Mouse (Mus musculus) T-helper 2 cell (primary cell): Measurements from ENCODE around the gene Lce1a1.
"Not testable (repeated sequence)": the region's sequence is repeated elsewhere in the genome, so short reads cannot be mapped to it uniquely, and the experiment has no call there.

Experiments
- in situ Hi-C: fragments of 300-600 bp; cut with MboI, MseI; formaldehyde crosslinking; loops from one replicate; pipeline ENCODE4 v1.15.1; 2025; ENCODE audit warnings: high pct_unique_total_duplicates

The Lce1a1 gene

GRCm38 (mm10) chr3:92648207-92648606 is at the start of gene Lce1a1:
Lce1a1 (minus strand) TSS chr3:92648307.
- in situ Hi-C loops, result no loop called here

- in situ Hi-C loops, result no loop called here
Observed at GRCm38 (mm10) chr3:92694613-92695012, 46.5 kb upstream of the Lce1a1 start.

DNA sequence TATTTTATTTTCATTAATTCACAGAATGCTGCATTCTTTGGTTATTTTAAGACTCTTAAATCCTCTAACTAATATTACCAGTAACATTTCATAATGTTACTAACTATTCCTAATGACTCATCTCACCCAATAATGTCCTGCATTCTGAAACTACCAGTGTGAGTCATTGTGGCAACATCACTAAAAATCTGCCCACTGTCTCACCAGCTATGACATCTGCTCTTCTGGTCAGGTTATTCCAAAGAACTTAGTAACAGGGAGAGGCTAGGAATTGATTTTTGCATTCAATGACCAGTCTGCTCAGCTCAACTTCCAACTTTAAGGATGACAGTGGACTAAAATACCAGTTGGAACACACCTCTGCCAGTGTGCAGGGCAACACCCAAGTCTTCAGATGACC is 43.6 kb upstream of the Lce1a1 start:
- in situ Hi-C loops, result no loop called here

GRCm38 (mm10) chr3:92689154-92689553 is 41.0 kb upstream of the Lce1a1 start:
- in situ Hi-C loops, result not testable (repeated sequence)

DNA sequence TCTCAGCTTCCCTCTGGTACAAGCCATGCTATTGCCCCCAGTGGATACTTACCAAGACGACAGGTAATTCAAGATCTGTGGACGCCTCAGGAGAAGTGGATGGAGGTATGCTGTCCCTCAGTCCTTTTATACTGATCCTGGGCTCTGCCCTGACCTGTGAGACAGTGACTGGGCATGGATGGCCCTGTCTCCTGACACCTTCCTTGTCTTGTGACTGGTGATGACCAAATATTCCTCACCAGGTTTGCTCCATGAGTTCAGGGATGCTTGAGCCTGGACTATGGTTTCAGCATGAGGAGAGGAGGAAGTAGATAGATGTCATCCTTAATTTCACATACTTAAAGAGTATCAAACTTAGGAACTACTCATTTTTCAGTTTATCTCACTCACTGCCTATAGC is 39.0 kb upstream of the Lce1a1 start, which contains the start of gene Lce1d:
Gene Lce1d (minus strand): TSS at position 101 of the 400 bp plus-strand sequence.
- in situ Hi-C loops, result no loop called here

DNA sequence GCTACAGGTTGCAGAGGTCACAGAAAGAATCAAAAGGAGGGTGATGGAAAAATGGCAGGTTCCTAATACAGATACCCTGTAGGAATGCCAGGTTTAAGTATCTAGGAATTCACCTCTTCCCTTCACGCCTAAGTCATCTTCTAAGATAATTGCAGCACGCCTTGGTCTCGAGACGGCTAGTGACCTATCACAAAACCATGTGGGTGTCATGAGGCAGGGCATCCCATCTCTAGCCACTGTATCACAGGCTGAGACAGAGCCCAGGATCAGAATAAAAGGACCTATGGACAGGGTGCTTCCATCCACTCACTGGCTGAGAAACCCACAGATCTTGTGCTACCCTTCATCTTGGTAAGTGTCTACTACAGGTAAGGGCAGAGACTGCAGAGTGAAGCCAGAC is 30.8 kb upstream of the Lce1a1 start, which contains the start of gene Lce1c:
Gene Lce1c (plus strand): TSS at position 301 of the 400 bp plus-strand sequence.
- in situ Hi-C loops, result no loop called here

DNA sequence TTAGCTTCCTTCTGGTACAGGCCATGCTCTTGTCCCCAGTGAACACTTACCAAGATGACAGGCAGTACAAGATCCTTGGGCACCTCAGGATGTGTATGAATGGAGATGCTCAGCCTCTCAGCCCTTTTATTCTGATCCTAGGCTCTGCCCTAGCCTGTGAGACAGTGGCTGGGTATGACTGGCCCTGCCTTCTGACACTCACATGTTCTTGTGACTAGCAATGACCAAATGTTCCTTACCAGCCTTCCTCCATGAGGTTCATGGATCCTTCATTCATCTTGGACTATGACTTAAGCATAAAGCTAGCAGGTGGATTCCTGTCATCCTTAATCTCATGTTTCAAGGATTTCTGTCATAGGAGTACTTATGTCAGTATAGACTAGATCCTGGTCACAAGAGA is 22.1 kb upstream of the Lce1a1 start, which contains the start of gene Lce1a2:
Gene Lce1a2 (minus strand): TSS at position 101 of the 400 bp plus-strand sequence.
- in situ Hi-C loops, result no loop called here

DNA sequence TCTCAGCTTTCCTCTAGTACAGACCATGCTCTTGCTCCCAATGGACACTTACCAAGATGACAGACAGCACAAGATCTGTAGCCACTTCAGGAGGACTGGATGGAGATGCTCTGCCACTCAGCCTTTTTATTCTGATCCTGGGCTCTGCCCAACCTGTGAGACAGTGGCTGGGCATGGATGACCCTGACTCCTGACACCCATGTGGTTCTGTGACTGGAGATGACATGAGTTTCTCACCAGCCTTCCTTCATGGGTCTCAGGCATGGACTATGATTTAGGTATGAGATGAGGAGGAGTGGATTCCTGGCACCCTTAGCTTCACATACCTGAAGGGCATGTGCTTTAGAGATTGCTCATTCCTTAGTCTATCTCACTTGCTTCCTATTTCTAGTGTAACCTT is 8.7 kb upstream of the Lce1a1 start, which contains the start of gene Lce1b:
Gene Lce1b (minus strand): TSS at position 101 of the 400 bp plus-strand sequence.
- in situ Hi-C loops, result no loop called here

- in situ Hi-C loops, result no loop called here
Observed at GRCm38 (mm10) chr3:92639854-92640253, 8.3 kb downstream of the Lce1a1 start.

DNA sequence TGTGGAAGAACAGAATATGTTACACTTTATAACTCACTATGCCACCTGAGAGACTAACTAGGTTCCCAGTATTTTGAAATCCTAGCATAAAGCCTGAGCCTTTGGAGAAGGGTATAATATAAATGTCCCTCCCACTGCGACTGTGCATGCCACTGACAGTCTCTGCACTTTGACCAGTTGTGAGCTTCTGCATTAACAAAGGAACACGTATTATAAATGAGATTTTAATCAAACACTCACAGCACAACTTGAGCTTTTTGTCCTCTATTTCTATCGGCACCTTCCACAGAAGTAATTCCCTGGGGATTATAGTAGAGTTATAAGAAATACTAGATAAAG is 9.5 kb downstream of the Lce1a1 start:
- in situ Hi-C loops, result no loop called here

GRCm38 (mm10) chr3:92637745-92638652 is 10.1 kb downstream of the Lce1a1 start:
- in situ Hi-C loops, result no loop called here

- in situ Hi-C loops, result no loop called here
Observed at GRCm38 (mm10) chr3:92621560-92621959, 26.5 kb downstream of the Lce1a1 start, which contains the start of gene Lce6a. Lce6a (minus strand) TSS chr3:92621660.

DNA sequence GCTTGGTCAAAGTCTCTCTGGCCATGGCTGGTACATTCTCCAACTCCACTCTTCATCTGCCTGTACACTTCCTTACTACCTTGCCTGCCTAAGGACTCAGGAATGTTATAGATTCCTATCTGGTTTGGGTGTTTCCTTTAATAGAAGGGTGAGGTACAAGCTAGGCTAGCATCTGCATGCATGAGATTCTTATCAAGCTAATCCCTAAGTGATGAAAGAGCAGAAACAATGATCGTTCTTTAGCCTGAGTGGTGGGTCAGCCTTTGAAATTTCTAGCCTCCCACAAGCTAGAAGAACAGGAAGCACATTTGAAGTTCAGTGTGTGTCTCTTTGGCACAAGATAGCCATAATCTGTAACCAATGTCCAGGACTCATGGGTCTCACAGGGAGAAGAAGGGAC is 38.3 kb downstream of the Lce1a1 start:
- in situ Hi-C loops, result loop anchor here (10.0 kb wide), 1 partner anchor 455 kb away; no protein-coding TSS in a partner anchor

DNA sequence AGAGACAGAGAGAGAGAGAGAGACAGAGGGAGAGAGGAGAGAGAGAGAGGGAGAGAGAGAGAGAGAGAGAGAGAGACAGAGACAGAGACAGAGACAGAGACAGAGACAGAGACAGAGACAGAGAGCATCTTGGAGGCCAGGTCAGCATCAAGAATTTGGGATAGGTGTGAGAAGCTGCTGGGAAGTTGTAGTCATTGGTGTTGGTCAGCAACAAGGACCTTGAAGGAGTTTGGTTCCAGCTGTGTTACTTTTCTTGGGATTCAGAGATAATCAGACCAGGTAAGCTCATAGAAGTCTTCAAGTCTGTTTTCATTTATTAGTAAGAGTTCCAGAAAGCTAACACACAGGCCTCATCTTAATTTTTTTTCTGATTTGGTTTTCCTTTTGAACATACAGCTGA is 40.7 kb downstream of the Lce1a1 start, which contains the start of gene 2210017I01Rik:
Gene 2210017I01Rik (minus strand): TSS at position 101 of the 400 bp plus-strand sequence.
- in situ Hi-C loops, result loop anchor here (10.0 kb wide), 1 partner anchor 453 kb away; no protein-coding TSS in a partner anchor

- in situ Hi-C loops, result loop anchor here (10.0 kb wide), 1 partner anchor 447 kb away; no protein-coding TSS in a partner anchor
Observed at GRCm38 (mm10) chr3:92602169-92602568, 45.9 kb downstream of the Lce1a1 start.

DNA sequence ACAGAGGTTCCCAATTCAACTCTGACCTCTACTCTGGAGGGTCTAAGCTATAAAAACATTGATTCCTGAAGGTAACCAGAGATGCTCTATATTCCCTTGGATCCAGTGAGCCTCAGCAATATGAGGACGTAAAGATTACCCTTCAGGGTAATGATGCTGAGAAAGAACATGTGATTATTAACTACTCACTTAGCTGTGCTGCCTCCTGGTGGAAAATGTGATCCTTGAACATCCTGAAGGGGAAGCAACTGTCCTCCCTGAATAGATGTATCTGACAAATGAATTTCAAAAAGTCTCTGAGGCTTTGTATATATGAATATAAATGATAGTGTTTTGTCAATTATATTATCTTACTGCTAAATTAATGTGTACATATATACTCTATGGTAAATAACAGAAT is 47.7 kb downstream of the Lce1a1 start:
- in situ Hi-C loops, result loop anchor here (10.0 kb wide), 1 partner anchor 446 kb away; no protein-coding TSS in a partner anchor

DNA sequence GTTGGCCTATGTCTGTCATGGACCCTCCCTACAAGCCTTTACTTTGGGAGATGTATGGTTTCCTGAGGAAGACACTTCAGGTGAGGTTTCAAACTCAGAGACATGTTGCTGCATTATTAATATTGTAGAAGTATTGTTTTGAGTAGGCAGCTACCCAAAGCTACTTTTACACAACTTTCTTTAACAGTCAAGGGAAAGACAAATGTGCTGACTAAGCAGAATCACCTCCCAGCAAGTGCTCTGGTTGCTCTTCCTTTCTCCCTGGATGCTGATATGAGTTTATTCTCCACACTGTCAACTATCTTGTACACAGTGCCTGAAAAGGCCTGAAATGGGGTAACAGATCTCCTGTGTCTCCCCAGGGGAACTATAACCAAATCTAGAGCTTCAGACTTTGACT is 48.1 kb downstream of the Lce1a1 start:
- in situ Hi-C loops, result loop anchor here (10.0 kb wide), 1 partner anchor 445 kb away; no protein-coding TSS in a partner anchor

DNA sequence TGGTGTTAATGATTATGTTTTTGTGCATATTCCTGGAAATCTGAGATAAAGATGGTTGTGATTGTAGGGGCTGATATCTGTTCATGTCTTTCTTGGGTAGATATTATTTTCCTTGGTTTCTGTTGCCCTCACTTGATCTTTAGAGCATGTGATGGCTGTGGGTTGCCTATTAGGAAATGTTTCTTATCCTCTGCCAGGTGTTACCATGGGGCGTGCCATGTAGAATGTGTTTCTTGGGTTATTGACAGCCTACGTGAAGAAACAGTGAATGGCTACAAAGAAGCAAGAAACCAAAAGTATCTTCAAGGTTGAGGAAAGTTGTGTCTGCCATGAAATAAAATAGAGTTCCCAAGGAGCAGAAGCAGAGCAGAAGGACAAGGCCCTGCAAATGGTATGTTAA is 49.7 kb downstream of the Lce1a1 start:
- in situ Hi-C loops, result no loop called here
